Mouse (Mus musculus) spleen, postnatal 36 days (tissue): ENCODE measurements at regions not wholly inside any gene's neighbourhood (a gene's known extent, or its start where the extent isn't known, plus 50 kb on each side); places are given as distances from the start of the nearest gene placed in this dataset.

Experiments used
- DNase-seq, 2 experiments: peaks; one replicate each; pipeline ENCODE4 v3.0.0; 2022; ENCODE audit warnings: low spot score in 2 of 2, mixed read lengths in 1 of 2

GRCm38 (mm10) chr16:93071726-93072125, 245.8 kb upstream of the Runx1 start:
- DNase-seq = no peak

GRCm38 (mm10) chr16:93066821-93067220, 240.9 kb upstream of the Runx1 start:
- no peak for DNase-seq

GRCm38 (mm10) chr16:93061475-93062179, 235.7 kb upstream of the Runx1 start:
- DNase-seq = no peak

- DNase-seq = no peak
These were observed 230.3 kb upstream of the Runx1 start for GRCm38 (mm10) chr16:93056295-93056694.

GRCm38 (mm10) chr16:93055545-93055944, 229.6 kb upstream of the Runx1 start:
- no peak for DNase-seq

GRCm38 (mm10) chr16:93051233-93051632, 225.3 kb upstream of the Runx1 start:
- DNase-seq = no peak

GRCm38 (mm10) chr16:93048418-93048932, 222.5 kb upstream of the Runx1 start:
- no peak for DNase-seq

GRCm38 (mm10) chr16:93047594-93047993, 221.6 kb upstream of the Runx1 start:
- no peak for DNase-seq

- no peak for DNase-seq
These were observed 220.3 kb upstream of the Runx1 start for GRCm38 (mm10) chr16:93046221-93046620.

- DNase-seq = no peak
These were observed 217.4 kb upstream of the Runx1 start for GRCm38 (mm10) chr16:93043355-93043754.

GRCm38 (mm10) chr16:93042941-93043340, 217.0 kb upstream of the Runx1 start:
- no peak for DNase-seq

- DNase-seq = no peak
These were observed 216.5 kb upstream of the Runx1 start for GRCm38 (mm10) chr16:93042491-93042890.

GRCm38 (mm10) chr16:93041887-93042286, 215.9 kb upstream of the Runx1 start:
- DNase-seq = no peak

- DNase-seq = no peak
These were observed 215.4 kb upstream of the Runx1 start for GRCm38 (mm10) chr16:93041399-93041798.

- no peak for DNase-seq
These were observed 209.7 kb upstream of the Runx1 start for GRCm38 (mm10) chr16:93035626-93036025.

- DNase-seq = peak; percentile 15 to 39
These were observed 208.0 kb upstream of the Runx1 start for GRCm38 (mm10) chr16:93033943-93034342.

GRCm38 (mm10) chr16:93031624-93032023, 205.7 kb upstream of the Runx1 start:
- DNase-seq = no peak

- DNase-seq = peak; percentile 57 to 63
These were observed 202.7 kb upstream of the Runx1 start for GRCm38 (mm10) chr16:93028640-93029039.

- no peak for DNase-seq
These were observed 202.1 kb upstream of the Runx1 start for GRCm38 (mm10) chr16:93028016-93028415.

GRCm38 (mm10) chr16:93026094-93026648, 200.2 kb upstream of the Runx1 start:
- no peak for DNase-seq

GRCm38 (mm10) chr16:93019800-93020555, 194.0 kb upstream of the Runx1 start:
- peak; percentile 16 to 34 for DNase-seq

- no peak for DNase-seq
These were observed 192.8 kb upstream of the Runx1 start for GRCm38 (mm10) chr16:93018766-93019165.

- no peak for DNase-seq
These were observed 191.1 kb upstream of the Runx1 start for GRCm38 (mm10) chr16:93017025-93017424.
